Mouse (Mus musculus): ENCODE measurements around the gene Vezt.

GRCm38 (mm10) chr10:93891031-93891430 lies 144.6 kb downstream of the Vezt start:
- no peak for TF ChIP-seq POLR2AphosphoS2 (IDR thresholded peaks at IDR 0.05; ENCODE audit: insufficient read length, low read depth)
- no peak for TF ChIP-seq POLR2A (IDR thresholded peaks at IDR 0.05; ENCODE audit: insufficient read length, low read depth)
- TF ChIP-seq TCF12 (IDR thresholded peaks at IDR 0.05; ENCODE audit: insufficient read depth, poor library complexity, severe bottlenecking), result no peak
- no peak for TF ChIP-seq E2F4 (IDR thresholded peaks at IDR 0.05; ENCODE audit: insufficient read depth)
- TF ChIP-seq MAX (IDR thresholded peaks at IDR 0.05; ENCODE audit: low read depth), result no peak
- TF ChIP-seq REST (IDR thresholded peaks at IDR 0.05; ENCODE audit: insufficient read depth, insufficient read length), result no peak
- TF ChIP-seq SRF (IDR thresholded peaks at IDR 0.05; ENCODE audit: control insufficient read depth, insufficient read length, low read depth), result no peak
- TF ChIP-seq MYOG (IDR thresholded peaks at IDR 0.05; ENCODE audit: control insufficient read depth in 1 of 3, insufficient read depth in 1 of 3, insufficient read length in 2 of 3, low read depth in 2 of 3), result no peak
- no peak for TF ChIP-seq MYOD1 (IDR thresholded peaks at IDR 0.05; ENCODE audit: control insufficient read depth in 1 of 3, insufficient read length in 2 of 3, low read depth in 2 of 3)
- TF ChIP-seq CEBPB (IDR thresholded peaks at IDR 0.05; ENCODE audit: insufficient read depth, poor library complexity, severe bottlenecking), result no peak
- TF ChIP-seq USF1 (IDR thresholded peaks at IDR 0.05; ENCODE audit: low read depth), result no peak

All from myocyte (in vitro differentiated cells).